11 mouse cellular contexts compared by ENCODE assay signal in genomic region chr11:8781308-8782140, GRCm38 (mm10).
DNase-seq lines count a peak whose midpoint lies in the region; ATAC-seq and TF ChIP-seq lines count a peak whose summit lies in the region.
"Had no signal": no experiment of that assay in that cellular context is flagged by ENCODE, and none has a peak within 500 bp of the region (broad histone marks: within the 10 kb centered on the region; RNA-seq: fewer than 3 reads in every experiment).

No protein-coding gene starts in this region.

- no peaks in the 10 kb centered on the region for H3K9me3 ChIP-seq in hindbrain, embryonic 11.5 days (ENCODE audit: control insufficient read depth, low read length)
- no peaks in the 10 kb centered on the region for H3K9me3 ChIP-seq in hindbrain, embryonic 10.5 days
- H3K9me3 ChIP-seq in intestine, embryonic 15.5 days = no peaks in the 10 kb centered on the region
- no peaks in the 10 kb centered on the region for H3K9me3 ChIP-seq in limb, embryonic 14.5 days (ENCODE audit: control insufficient read depth, low read length)
- H3K9me3 ChIP-seq: forebrain, embryonic 15.5 days; midbrain, embryonic 10.5 days had no signal

- H3K27ac ChIP-seq in hindbrain, embryonic 11.5 days (ENCODE audit: low read depth, low read length) = 0 out of 2 replicates have a peak overlapping the region, but pooled peaks have one; percentile 10
- H3K27ac ChIP-seq in hindbrain, embryonic 10.5 days = no peak overlapping the region
- H3K27ac ChIP-seq in intestine, embryonic 15.5 days = peak overlapping the region; percentile 66
- H3K27ac ChIP-seq in limb, embryonic 14.5 days (replicated peaks; ENCODE audit: low read depth, low read length) = 0 out of 2 replicates have a peak overlapping the region, but pooled peaks have one; percentile 14
- H3K27ac ChIP-seq: forebrain, embryonic 15.5 days; midbrain, embryonic 10.5 days had no signal

- H3K9ac ChIP-seq in hindbrain, embryonic 11.5 days (ENCODE audit: low read depth, low read length) = no peak overlapping the region
- H3K9ac ChIP-seq in intestine, embryonic 15.5 days = no peak overlapping the region
- no peak overlapping the region for H3K9ac ChIP-seq in limb, embryonic 14.5 days (ENCODE audit: low read depth, low read length, severe bottlenecking)
- H3K9ac ChIP-seq: forebrain, embryonic 15.5 days had no signal

- 0 out of 2 replicates have a peak, but pooled peaks have one; percentile 43 for ATAC-seq in hindbrain, embryonic 11.5 days (ENCODE audit: low FRiP score)
- ATAC-seq in intestine, embryonic 15.5 days = peak; percentile 70
- ATAC-seq in limb, embryonic 14.5 days (ENCODE audit: low FRiP score, low read depth) = peak; percentile 54
- no peak for ATAC-seq in megakaryocyte-erythroid progenitor cell, adult 5-6 weeks (replicated peaks; ENCODE audit: low FRiP score, low TSS enrichment, poor library complexity, severe bottlenecking)
- ATAC-seq: CD4-positive, CD25-positive, alpha-beta regulatory T cell, adult 4 months; forebrain, embryonic 15.5 days had no signal

- DNase-seq in hindbrain, embryonic 11.5 days (ENCODE audit: low spot score) = no peak
- no peak for DNase-seq in hindbrain, embryonic 10.5 days (ENCODE audit: low spot score)
- peak; percentile 42 for DNase-seq in adrenal gland, postnatal 25 days
- DNase-seq in limb, embryonic 14.5 days (ENCODE audit: low spot score) = peak; percentile 58
- DNase-seq in adipocyte (ENCODE audit: low spot score) = no peak
- no peak for DNase-seq in lung, adult 18-20 months

- no peak overlapping the region for H3K4me2 ChIP-seq in hindbrain, embryonic 11.5 days (replicated peaks; ENCODE audit: low read depth, low read length)
- H3K4me2 ChIP-seq in intestine, embryonic 15.5 days (replicated peaks) = no peak overlapping the region
- H3K4me2 ChIP-seq in limb, embryonic 14.5 days (replicated peaks; ENCODE audit: low read depth, low read length, severe bottlenecking) = no peak overlapping the region
- H3K4me2 ChIP-seq: forebrain, embryonic 15.5 days had no signal

- H3K4me3 ChIP-seq in hindbrain, embryonic 11.5 days (ENCODE audit: low read depth, low read length) = no peak overlapping the region
- H3K4me3 ChIP-seq in hindbrain, embryonic 10.5 days = no peak overlapping the region
- H3K4me3 ChIP-seq in intestine, embryonic 15.5 days (replicated peaks) = no peak overlapping the region
- no peak overlapping the region for H3K4me3 ChIP-seq in limb, embryonic 14.5 days (replicated peaks; ENCODE audit: low read length)
- H3K4me3 ChIP-seq: forebrain, embryonic 15.5 days; midbrain, embryonic 10.5 days had no signal

- H3K4me1 ChIP-seq in hindbrain, embryonic 11.5 days (replicated peaks; ENCODE audit: control insufficient read depth, insufficient read depth, low read length) = no peaks in the 10 kb centered on the region
- 0 out of 2 replicates have a peak, but pooled peaks cover 3% of the 10 kb centered on the region for H3K4me1 ChIP-seq in hindbrain, embryonic 10.5 days (replicated peaks)
- H3K4me1 ChIP-seq in intestine, embryonic 15.5 days (replicated peaks) = peaks cover 14% of the 10 kb centered on the region
- H3K4me1 ChIP-seq in limb, embryonic 14.5 days (ENCODE audit: control insufficient read depth, insufficient read depth, low read length) = peaks cover 40% of the 10 kb centered on the region
- H3K4me1 ChIP-seq: forebrain, embryonic 15.5 days had no signal

- no peaks in the 10 kb centered on the region for H3K36me3 ChIP-seq in hindbrain, embryonic 11.5 days (ENCODE audit: control insufficient read depth, insufficient read depth, low read length)
- no peaks in the 10 kb centered on the region for H3K36me3 ChIP-seq in hindbrain, embryonic 10.5 days
- H3K36me3 ChIP-seq in intestine, embryonic 15.5 days = no peaks in the 10 kb centered on the region
- no peaks in the 10 kb centered on the region for H3K36me3 ChIP-seq in limb, embryonic 14.5 days (ENCODE audit: control insufficient read depth, insufficient read depth, low read length)
- H3K36me3 ChIP-seq: forebrain, embryonic 15.5 days; midbrain, embryonic 10.5 days had no signal

- TF ChIP-seq POLR2A in limb, embryonic 14.5 days (IDR thresholded peaks at IDR 0.05; ENCODE audit: borderline replicate concordance, extremely low read depth, insufficient read depth, insufficient read length) = no peak

- 77% methylated on average over 10 of the region's 10 CpGs for WGBS in hindbrain, embryonic 11.5 days
- 88% methylated on average over 10 of the region's 10 CpGs for WGBS in hindbrain, embryonic 10.5 days
- WGBS in intestine, embryonic 15.5 days = 42% methylated on average over 10 of the region's 10 CpGs
- WGBS in limb, embryonic 14.5 days = 36% methylated on average over 10 of the region's 10 CpGs

- no peaks in the 10 kb centered on the region for H3K27me3 ChIP-seq in hindbrain, embryonic 11.5 days (ENCODE audit: control insufficient read depth, insufficient read depth, low read length)
- no peaks in the 10 kb centered on the region for H3K27me3 ChIP-seq in hindbrain, embryonic 10.5 days (ENCODE audit: insufficient read depth, poor library complexity, severe bottlenecking)
- no peaks in the 10 kb centered on the region for H3K27me3 ChIP-seq in intestine, embryonic 15.5 days (replicated peaks)
- no peaks in the 10 kb centered on the region for H3K27me3 ChIP-seq in limb, embryonic 14.5 days (ENCODE audit: control insufficient read depth, insufficient read depth, low read length)
- H3K27me3 ChIP-seq: forebrain, embryonic 15.5 days had no signal

Comparison
In these comparisons a context has a peak if more than half of its experiments do, and no peak if none do; other contexts are left out.
1. DNase-seq: peak in adrenal gland, postnatal 25 days (single experiment) and limb, embryonic 14.5 days (single experiment); none in hindbrain, embryonic 11.5 days (single experiment), hindbrain, embryonic 10.5 days (single experiment), adipocyte (single experiment) and lung, adult 18-20 months (0 of 2).